Mouse (Mus musculus) stomach, embryonic 16.5 days (tissue): ENCODE data around the gene Mycbpap. TPM values are rescaled to one million over a fixed set of nuclear protein-coding genes. Genes with fewer than 3 reads are reported as not detected.

ENCODE experiments used
- ATAC-seq: fragments of 200-750 bp; cut with Nextera tagmentation; 2 replicates; pipeline ENCODE4 v1.8.0; 2017; ENCODE audit warnings: moderate number of reproducible peaks, moderate TSS enrichment; ENCODE audit not compliant: insufficient read depth, low FRiP score
- H3K27ac ChIP-seq: fragments of 300-500 bp; sonication (generic); 2 replicates; pipeline ENCODE4 v1.5.1; 2014; ENCODE audit warnings: low read length
- H3K27me3 ChIP-seq: fragments of 300-500 bp; sonication (generic); 2 replicates; pipeline ENCODE4 v1.6.1; 2014; ENCODE audit warnings: low read length, control low read depth, mixed read lengths; ENCODE audit not compliant: control insufficient read depth, insufficient read depth
- H3K36me3 ChIP-seq: fragments of 300-500 bp; sonication (generic); 2 replicates; pipeline ENCODE4 v1.6.1; 2014; ENCODE audit warnings: low read length; ENCODE audit not compliant: control insufficient read depth, insufficient read depth
- H3K4me1 ChIP-seq: fragments of 300-500 bp; sonication (generic); 2 replicates; pipeline ENCODE4 v1.6.1; 2014; ENCODE audit warnings: low read length, control low read depth, mixed read lengths; ENCODE audit not compliant: control insufficient read depth, insufficient read depth
- H3K4me2 ChIP-seq: fragments of 300-500 bp; sonication (generic); 2 replicates; pipeline ENCODE4 v1.6.1; 2014; ENCODE audit warnings: low read depth, low read length, mixed read lengths
- H3K4me3 ChIP-seq: fragments of 300-500 bp; sonication (generic); replicated peaks from 2 replicates; pipeline ENCODE4 v1.5.1; 2014; ENCODE audit warnings: mild to moderate bottlenecking, low read length
- H3K9ac ChIP-seq: fragments of 300-500 bp; sonication (generic); 2 replicates; pipeline ENCODE4 v1.6.1; 2014; ENCODE audit warnings: low read length
- H3K9me3 ChIP-seq: fragments of 300-500 bp; sonication (generic); replicated peaks from 2 replicates; pipeline ENCODE4 v1.6.1; 2016; ENCODE audit warnings: low read length, control low read depth; ENCODE audit not compliant: control insufficient read depth
- WGBS: fragments of 180-500 bp; shearing (Covaris S2); extraction: QIAGEN DNeasy Blood & Tissue Kit; methylation state at CpG from one replicate; pipeline ENCODE4 v1.1.7; 2014; 5-methylcytosine and 5-hydroxymethylcytosine counted together
- polyA plus RNA-seq: library from polyadenylated mRNA; unstranded; fragments of >200 nt; fragmentation: Nextera tagmentation; extraction: Ambion mirVana; gene quantifications from 2 replicates; pipeline ENCODE4 v1.2.1, GENCODE M21; 2015

Gene Mycbpap
- polyA plus RNA-seq, 1 experiment from 2014 or later = 2.8 TPM

DNA sequence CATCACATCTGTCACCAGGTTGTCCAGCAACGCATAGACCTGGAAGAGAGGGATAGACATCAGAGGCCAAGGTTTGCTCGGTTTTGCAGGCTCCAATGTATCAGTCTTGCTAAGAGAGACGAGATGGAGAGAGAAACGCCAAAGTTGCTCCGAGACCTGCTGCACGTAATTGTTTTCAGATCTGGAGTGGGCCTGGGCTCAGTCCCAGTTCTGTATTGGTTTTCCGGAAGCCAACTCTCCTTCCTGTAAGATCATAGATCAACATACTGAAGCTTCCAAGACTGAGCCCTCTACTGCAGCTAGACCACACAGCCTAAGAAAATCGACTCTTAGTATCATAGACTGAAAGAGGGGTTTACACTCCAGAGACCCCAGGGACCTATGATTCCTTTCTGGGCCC lies 20.1 kb downstream of the Mycbpap start:
- no peak overlapping the region for H3K27ac ChIP-seq
- ATAC-seq = no peak
- 77% methylated on average over 8 of the region's 8 CpGs for WGBS
- no peaks in the 10 kb centered on the region for H3K9me3 ChIP-seq
- H3K36me3 ChIP-seq = no peaks in the 10 kb centered on the region
- H3K4me2 ChIP-seq = no peak overlapping the region
- H3K27me3 ChIP-seq = no peaks in the 10 kb centered on the region
- H3K4me3 ChIP-seq = no peak overlapping the region
- no peak overlapping the region for H3K9ac ChIP-seq
- peaks cover 24% of the 10 kb centered on the region for H3K4me1 ChIP-seq

DNA sequence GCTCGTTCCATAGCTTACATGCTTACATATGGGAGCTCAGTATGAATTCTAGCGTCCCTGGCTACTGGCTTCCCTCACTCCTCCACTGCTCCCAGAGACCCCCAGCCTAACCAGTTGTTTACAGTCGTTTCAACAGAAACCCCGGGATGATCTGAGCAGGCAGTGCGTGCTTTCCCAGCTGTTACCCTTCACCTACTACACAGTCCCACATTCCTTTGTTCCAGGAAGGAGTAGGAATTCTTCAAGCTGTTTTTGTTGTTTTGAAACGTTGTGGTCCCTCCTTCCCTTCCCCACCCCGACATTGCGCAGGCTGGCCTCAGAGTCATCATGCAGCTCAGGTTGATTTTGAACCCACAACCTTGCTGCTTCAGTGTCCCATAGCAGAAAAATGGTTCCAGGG lies 21.2 kb downstream of the Mycbpap start:
- no peaks in the 10 kb centered on the region for H3K36me3 ChIP-seq
- no peak for ATAC-seq
- H3K27ac ChIP-seq = peak overlapping the region; percentile 98
- H3K4me1 ChIP-seq = peaks cover 24% of the 10 kb centered on the region
- WGBS = 22% methylated on average over 8 of the region's 8 CpGs
- no peaks in the 10 kb centered on the region for H3K27me3 ChIP-seq
- no peaks in the 10 kb centered on the region for H3K9me3 ChIP-seq
- H3K4me2 ChIP-seq = peak overlapping the region; percentile 52
- H3K4me3 ChIP-seq = peak overlapping the region; percentile 47
- H3K9ac ChIP-seq = peak overlapping the region; percentile 76

DNA sequence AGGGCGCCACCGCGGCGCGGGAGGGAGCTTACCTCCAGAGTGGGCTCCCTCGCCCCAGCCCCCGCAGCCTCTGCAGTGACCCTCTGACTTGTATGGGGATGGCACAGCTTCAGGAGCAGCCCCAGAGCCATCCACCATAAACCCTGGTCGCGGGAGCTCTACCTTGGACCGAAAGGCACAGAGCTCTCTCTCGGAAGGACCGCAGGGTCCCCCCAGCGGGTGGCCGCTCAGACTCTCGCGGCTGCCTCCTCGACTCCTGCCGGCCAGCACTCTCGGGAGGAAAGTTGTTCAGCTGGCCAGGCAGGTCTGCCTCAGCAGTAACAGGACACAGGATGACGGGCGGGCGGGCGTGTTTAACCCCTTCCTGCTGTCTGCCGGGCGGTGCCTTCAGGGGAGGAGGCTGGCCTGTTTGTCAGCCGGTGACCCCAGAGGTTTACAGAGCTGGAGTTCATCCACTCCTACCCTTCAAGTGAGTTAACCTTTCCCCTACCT lies 21.8 kb downstream of the Mycbpap start, which contains the start of gene Epn3:
Gene Epn3 (minus strand): TSS at position 314 of the 492 bp plus-strand sequence.
- Histone ChIP-seq H3K9ac (peak within 1 kb of the TSS; percentile 76), H3K36me3 (no peaks in the 10 kb centered on the region), H3K4me2 (peak within 1 kb of the TSS; percentile 52), H3K27ac (peak within 1 kb of the TSS; percentile 98), H3K27me3 (no peaks in the 10 kb centered on the region), H3K4me1 (peaks cover 24% of the 10 kb centered on the region), H3K4me3 (peak within 1 kb of the TSS; percentile 47), H3K9me3 (no peaks in the 10 kb centered on the region)
- peak; percentile 76 for ATAC-seq
- under 1% methylated on average over 25 of the region's 26 CpGs for WGBS

GRCm38 (mm10) chr11:94499035-94499434 lies 22.5 kb downstream of the Mycbpap start:
- peak overlapping the region; percentile 52 for H3K4me2 ChIP-seq
- no peaks in the 10 kb centered on the region for H3K36me3 ChIP-seq
- H3K27ac ChIP-seq = peak overlapping the region; percentile 98
- 0% methylated on average over 2 of the region's 2 CpGs for WGBS
- H3K9me3 ChIP-seq = no peaks in the 10 kb centered on the region
- no peak; the same call in 1 of the 2 replicates for ATAC-seq
- peak overlapping the region; percentile 76 for H3K9ac ChIP-seq
- peaks cover 24% of the 10 kb centered on the region for H3K4me1 ChIP-seq
- no peaks in the 10 kb centered on the region for H3K27me3 ChIP-seq
- H3K4me3 ChIP-seq = peak overlapping the region; percentile 47

- H3K27me3 ChIP-seq = no peaks in the 10 kb centered on the region
- H3K4me2 ChIP-seq = peak overlapping the region; percentile 52
- peak overlapping the region; percentile 98 for H3K27ac ChIP-seq
- H3K9ac ChIP-seq = peak overlapping the region; percentile 76
- H3K4me1 ChIP-seq = peaks cover 24% of the 10 kb centered on the region
- ATAC-seq = peak; percentile 86
- no peaks in the 10 kb centered on the region for H3K9me3 ChIP-seq
- H3K36me3 ChIP-seq = no peaks in the 10 kb centered on the region
- 19% methylated on average over 19 of the region's 19 CpGs for WGBS
- H3K4me3 ChIP-seq = peak overlapping the region; percentile 47
Measured at GRCm38 (mm10) chr11:94498093-94498996, 23.2 kb downstream of the Mycbpap start.

- Histone ChIP-seq H3K36me3 (no peaks in the 10 kb centered on the region), H3K9me3 (no peaks in the 10 kb centered on the region), H3K27ac (no peak overlapping the region), H3K4me2 (no peak overlapping the region), H3K27me3 (peaks cover 3% of the 10 kb centered on the region; the same call in 1 of the 2 replicates), H3K4me3 (no peak overlapping the region), H3K4me1 (peaks cover 33% of the 10 kb centered on the region), H3K9ac (no peak overlapping the region)
- no peak for ATAC-seq
- whole genome bisulfite sequencing = 66% methylated on average over 3 of the region's 3 CpGs
Measured at GRCm38 (mm10) chr11:94495415-94495814, 26.1 kb downstream of the Mycbpap start.

DNA sequence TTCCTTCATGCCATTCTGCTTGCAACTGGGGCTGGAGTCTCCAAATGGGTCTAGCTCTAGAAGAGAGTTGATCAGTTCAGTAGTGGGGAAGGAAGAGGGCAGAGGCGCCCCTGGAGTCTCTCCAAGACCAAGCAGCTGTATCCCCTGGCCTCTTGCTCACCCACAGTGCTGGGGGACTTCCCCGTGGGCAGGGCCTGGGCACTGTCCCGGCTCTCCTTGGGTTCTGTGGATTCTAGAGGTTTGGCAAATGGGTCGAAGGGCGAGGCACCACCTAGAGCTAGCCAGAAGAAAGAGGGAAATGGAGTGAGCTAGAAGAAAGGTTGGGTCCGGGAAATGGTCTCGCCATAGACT lies 29.8 kb downstream of the Mycbpap start:
- H3K27ac ChIP-seq = no peak overlapping the region
- peak overlapping the region; percentile 60; the same call in 1 of the 2 replicates for H3K4me2 ChIP-seq
- peaks cover 12% of the 10 kb centered on the region for H3K4me1 ChIP-seq
- no peak for ATAC-seq
- WGBS = 69% methylated on average over 7 of the region's 7 CpGs
- H3K27me3 ChIP-seq = peaks cover 3% of the 10 kb centered on the region; the same call in 1 of the 2 replicates
- H3K9me3 ChIP-seq = no peaks in the 10 kb centered on the region
- no peak overlapping the region for H3K4me3 ChIP-seq
- H3K36me3 ChIP-seq = no peaks in the 10 kb centered on the region
- no peak overlapping the region for H3K9ac ChIP-seq

GRCm38 (mm10) chr11:94491035-94491748 lies 30.4 kb downstream of the Mycbpap start:
- Histone ChIP-seq H3K9ac (peak overlapping the region; percentile 70), H3K27ac (no peak overlapping the region), H3K27me3 (peaks cover 3% of the 10 kb centered on the region; the same call in 1 of the 2 replicates), H3K36me3 (no peaks in the 10 kb centered on the region), H3K4me1 (peaks cover 12% of the 10 kb centered on the region), H3K9me3 (no peaks in the 10 kb centered on the region), H3K4me2 (peak overlapping the region; percentile 60), H3K4me3 (peak overlapping the region; percentile 45)
- peak; percentile 22; the same call in 1 of the 2 replicates for ATAC-seq
- WGBS = 11% methylated on average over 55 of the region's 55 CpGs

GRCm38 (mm10) chr11:94489745-94490144 lies 31.8 kb downstream of the Mycbpap start:
- ATAC-seq = no peak
- H3K9ac ChIP-seq = no peak overlapping the region
- H3K27ac ChIP-seq = no peak overlapping the region
- no peaks in the 10 kb centered on the region for H3K36me3 ChIP-seq
- 35% methylated on average over 4 of the region's 4 CpGs for WGBS
- no peak overlapping the region for H3K4me3 ChIP-seq
- no peak overlapping the region for H3K4me2 ChIP-seq
- H3K27me3 ChIP-seq = peaks cover 3% of the 10 kb centered on the region; the same call in 1 of the 2 replicates
- H3K4me1 ChIP-seq = peaks cover 12% of the 10 kb centered on the region
- no peaks in the 10 kb centered on the region for H3K9me3 ChIP-seq
